15 mouse cellular contexts compared by ENCODE assay signal in the genomic region with DNA sequence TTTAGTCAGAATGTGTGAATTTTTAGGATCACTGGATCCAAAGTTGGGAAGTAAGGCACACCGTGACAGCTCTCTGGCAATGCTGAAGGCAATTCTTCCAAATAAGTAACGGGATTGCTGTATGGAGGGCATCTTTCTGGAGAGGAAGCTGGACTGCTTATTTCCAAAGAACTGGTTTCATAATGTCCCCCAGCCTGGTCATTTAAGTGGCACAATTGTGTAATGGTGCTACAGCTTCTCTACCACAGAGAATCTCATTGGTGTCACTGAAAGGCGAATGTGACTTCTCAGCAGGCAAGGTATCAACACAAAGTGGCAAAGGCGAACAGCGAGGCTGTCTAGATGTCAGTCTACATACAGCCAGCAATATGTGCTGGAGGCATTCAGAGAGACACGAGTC.
"Had no signal": no experiment of that assay in that cellular context is flagged by ENCODE, and none has a peak within 500 bp of the region (broad histone marks: within the 10 kb centered on the region; RNA-seq: fewer than 3 reads in every experiment).

No protein-coding gene starts in this region.

- H3K9ac ChIP-seq: limb, embryonic 15.5 days; liver, embryonic 13.5 days; liver, postnatal 0 days; neural tube, embryonic 13.5 days; stomach, embryonic 15.5 days had no signal

- ATAC-seq: intestine, postnatal 0 days; liver, postnatal 0 days had no signal

- H3K4me3 ChIP-seq: limb, embryonic 15.5 days; liver, embryonic 13.5 days; midbrain, embryonic 10.5 days; neural tube, embryonic 13.5 days; stomach, embryonic 15.5 days had no signal

- H3K36me3 ChIP-seq: limb, embryonic 15.5 days; liver, embryonic 13.5 days; midbrain, embryonic 10.5 days; stomach, embryonic 15.5 days had no signal

- DNase-seq: kidney, adult 9 months; kidney, postnatal 36 days; layer of hippocampus, adult 9-11 months; layer of hippocampus, postnatal 36 days; liver, embryonic 13.5 days; liver, postnatal 0 days; midbrain, embryonic 14.5 days; retina, postnatal 1 day; thymus, postnatal 36 days had no signal

- H3K27me3 ChIP-seq: limb, embryonic 15.5 days; liver, embryonic 13.5 days; neural tube, embryonic 13.5 days; stomach, embryonic 15.5 days had no signal

- H3K9me3 ChIP-seq: limb, embryonic 15.5 days; liver, embryonic 13.5 days; midbrain, embryonic 10.5 days; neural tube, embryonic 13.5 days; stomach, embryonic 15.5 days had no signal

- H3K27ac ChIP-seq: kidney, postnatal 0 days; limb, embryonic 15.5 days; liver, embryonic 13.5 days; midbrain, embryonic 10.5 days; neural tube, embryonic 13.5 days; stomach, embryonic 15.5 days had no signal

- H3K4me2 ChIP-seq: limb, embryonic 15.5 days; liver, embryonic 13.5 days; neural tube, embryonic 13.5 days; stomach, embryonic 15.5 days had no signal

- H3K4me1 ChIP-seq: limb, embryonic 15.5 days; midbrain, embryonic 10.5 days; stomach, embryonic 15.5 days had no signal
